Comparison of ENCODE assay signal across 8 mouse cellular contexts in the genomic region with DNA sequence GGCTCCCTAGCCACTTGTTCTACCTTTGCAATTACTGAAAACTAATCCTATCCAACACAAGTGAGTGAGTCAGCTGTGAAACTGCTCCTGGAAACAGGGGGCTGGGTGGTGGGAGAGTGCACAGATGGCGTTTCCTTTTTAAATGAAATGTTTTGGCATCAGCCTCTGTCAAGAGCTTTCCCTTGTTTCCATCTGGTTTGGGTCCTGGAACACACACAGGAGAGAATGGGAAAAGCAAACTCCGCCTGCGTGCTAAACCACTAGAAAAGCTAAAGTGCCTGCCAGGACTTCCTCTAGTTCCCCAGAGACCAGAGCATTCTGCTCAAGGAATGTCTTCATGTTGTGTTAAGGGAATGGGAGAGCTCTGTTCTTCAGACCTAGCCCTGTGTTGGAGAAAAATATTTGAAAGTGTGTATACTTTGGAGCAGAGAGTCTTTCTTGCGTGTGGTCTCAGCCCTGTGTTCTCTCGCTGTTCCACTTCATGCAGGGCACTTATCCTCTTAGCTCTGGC.
A peak's percentile ranks its signal among the peaks of the same experiment; 100 is the strongest.
DNase-seq lines count a peak whose midpoint lies in the region; ATAC-seq lines count a peak whose summit lies in the region.

No protein-coding gene starts in this region.

- no peaks in the 10 kb centered on the region for H3K9me3 ChIP-seq in kidney, embryonic 15.5 days (replicated peaks)
- no peaks in the 10 kb centered on the region for H3K9me3 ChIP-seq in limb, embryonic 13.5 days

- DNase-seq in kidney, adult 8-10 months: no peak
- DNase-seq in forelimb bud, embryonic 11.5 days (ENCODE audit: low read depth, low spot score): peak; percentile 16
- DNase-seq in heart, postnatal 4 days: peak; percentile 63
- peak; percentile 87 for DNase-seq in skeletal muscle tissue, adult 2 months (ENCODE audit: low read depth, low spot score)
- DNase-seq in cerebellum, adult 9-11 months: no peak

- no peak overlapping the region for H3K4me3 ChIP-seq in kidney, embryonic 15.5 days (replicated peaks)
- no peak overlapping the region for H3K4me3 ChIP-seq in limb, embryonic 13.5 days

- no peak overlapping the region for H3K4me2 ChIP-seq in kidney, embryonic 15.5 days
- H3K4me2 ChIP-seq in limb, embryonic 13.5 days (replicated peaks): no peak overlapping the region

- H3K27ac ChIP-seq in kidney, embryonic 15.5 days: peak overlapping the region; percentile 52; the same call in 1 of the 2 replicates
- peak overlapping the region; percentile 65 for H3K27ac ChIP-seq in limb, embryonic 13.5 days

- 56% methylated on average over 5 of the region's 5 CpGs for WGBS in kidney, embryonic 15.5 days
- 38% methylated on average over 5 of the region's 5 CpGs for WGBS in limb, embryonic 13.5 days

- H3K27me3 ChIP-seq in kidney, embryonic 15.5 days: no peaks in the 10 kb centered on the region
- no peaks in the 10 kb centered on the region for H3K27me3 ChIP-seq in limb, embryonic 13.5 days

- peaks cover 5% of the 10 kb centered on the region; the same call in 1 of the 2 replicates for H3K36me3 ChIP-seq in kidney, embryonic 15.5 days
- H3K36me3 ChIP-seq in limb, embryonic 13.5 days: no peaks in the 10 kb centered on the region

- H3K9ac ChIP-seq in kidney, embryonic 15.5 days: no peak overlapping the region
- H3K9ac ChIP-seq in limb, embryonic 13.5 days: no peak overlapping the region

- H3K4me1 ChIP-seq in kidney, embryonic 15.5 days: peaks cover 20% of the 10 kb centered on the region
- peaks cover 34% of the 10 kb centered on the region for H3K4me1 ChIP-seq in limb, embryonic 13.5 days

- 0 out of 2 replicates have a peak, but pooled peaks have one; percentile 29 for ATAC-seq in kidney, embryonic 15.5 days (replicated peaks; ENCODE audit: low FRiP score)
- ATAC-seq in limb, embryonic 13.5 days (ENCODE audit: low FRiP score, low read depth): peak; percentile 81
- no peak for ATAC-seq in CD4-positive, CD25-positive, alpha-beta regulatory T cell, adult 4 months

Comparison
In these comparisons a context has a peak if more than half of its experiments do, and no peak if none do; other contexts are left out.
1. DNase-seq: peak in forelimb bud, embryonic 11.5 days (single experiment), heart, postnatal 4 days (single experiment) and skeletal muscle tissue, adult 2 months (single experiment); none in kidney, adult 8-10 months (0 of 2) and cerebellum, adult 9-11 months (single experiment).